Mouse (Mus musculus) ES-Bruce4 (cell line): ENCODE measurements at regions not wholly inside any gene's neighbourhood (a gene's known extent, or its start where the extent isn't known, plus 50 kb on each side); places are given as distances from the start of the nearest gene placed in this dataset.

ENCODE experiments used
- H3K27ac ChIP-seq: 2 replicates; pipeline ENCODE4 v1.5.1; 2012; ENCODE audit warnings: low read length, inconsistent platforms; ENCODE audit not compliant: insufficient read depth
- H3K27me3 ChIP-seq: 2 replicates; pipeline ENCODE4 v1.6.1; 2012; ENCODE audit warnings: mild to moderate bottlenecking, low read length, inconsistent platforms; ENCODE audit not compliant: control insufficient read depth, poor library complexity, insufficient read depth, severe bottlenecking
- H3K36me3 ChIP-seq: 2 replicates; pipeline ENCODE4 v1.6.1; 2012; ENCODE audit warnings: inconsistent platforms, mild to moderate bottlenecking, low read length, moderate library complexity; ENCODE audit not compliant: control insufficient read depth, poor library complexity, insufficient read depth, severe bottlenecking
- H3K4me1 ChIP-seq: one replicate; pipeline ENCODE4 v1.8.1; 2011; ENCODE audit warnings: low read length; ENCODE audit not compliant: control insufficient read depth, insufficient read depth
- H3K4me3 ChIP-seq: 2 replicates; pipeline ENCODE4 v1.5.1; 2011; ENCODE audit warnings: low read depth, mild to moderate bottlenecking, low read length
- H3K9ac ChIP-seq: 2 replicates; pipeline ENCODE4 v1.6.1; 2012; ENCODE audit warnings: low read depth, mild to moderate bottlenecking, inconsistent platforms; ENCODE audit not compliant: poor library complexity, severe bottlenecking
- H3K9me3 ChIP-seq: replicated peaks from 2 replicates; pipeline ENCODE4 v1.6.1; 2012; ENCODE audit warnings: mild to moderate bottlenecking, low read length, inconsistent platforms; ENCODE audit not compliant: control insufficient read depth, poor library complexity, insufficient read depth, severe bottlenecking
- CTCF ChIP-seq: IDR thresholded peaks from one replicate; pipeline ENCODE4 v1.8.1; 2011; ENCODE audit warnings: low read depth, low read length
- EP300 ChIP-seq: IDR thresholded peaks from 2 replicates; pipeline ENCODE4 v1.6.1; 2011; ENCODE audit warnings: low read depth, low read length; ENCODE audit not compliant: insufficient read depth
- POLR2A ChIP-seq: IDR thresholded peaks from one replicate; pipeline ENCODE4 v1.8.1; 2011; ENCODE audit warnings: low read length; ENCODE audit not compliant: insufficient read depth

DNA sequence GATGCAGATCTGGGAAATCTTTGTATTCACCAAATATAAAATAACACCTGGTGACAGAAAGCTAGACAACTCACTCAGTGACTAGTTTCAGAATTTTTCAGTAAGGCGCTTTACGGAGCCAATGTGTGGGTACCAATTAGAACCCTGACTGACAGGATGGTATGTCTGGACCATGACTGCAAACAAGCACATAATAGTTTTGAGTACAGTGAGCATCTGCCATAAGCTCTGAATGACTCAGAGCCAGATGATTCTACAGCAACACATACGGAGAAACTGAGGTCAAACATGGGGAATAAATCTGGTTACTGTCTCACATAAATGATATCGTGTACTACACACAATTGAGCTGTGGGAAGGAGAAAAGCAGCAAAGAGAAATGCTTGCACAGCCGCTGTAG, 339.9 kb upstream of the Slc24a5 start:
- Histone ChIP-seq H3K36me3 (no peaks in the 10 kb centered on the region), H3K9ac (no peak overlapping the region), H3K27me3 (no peaks in the 10 kb centered on the region), H3K27ac (no peak overlapping the region), H3K4me1 (no peaks in the 10 kb centered on the region), H3K4me3 (no peak overlapping the region), H3K9me3 (no peaks in the 10 kb centered on the region)
- TF ChIP-seq EP300 (no peak), CTCF (no peak), POLR2A (no peak)

- Histone ChIP-seq H3K27ac (no peak overlapping the region), H3K4me1 (no peaks in the 10 kb centered on the region), H3K36me3 (no peaks in the 10 kb centered on the region), H3K27me3 (no peaks in the 10 kb centered on the region), H3K4me3 (no peak overlapping the region), H3K9ac (no peak overlapping the region), H3K9me3 (no peaks in the 10 kb centered on the region)
- TF ChIP-seq CTCF (no peak), EP300 (no peak), POLR2A (no peak)
These were observed 335.3 kb upstream of the Slc24a5 start for GRCm38 (mm10) chr2:124732593-124732992.

GRCm38 (mm10) chr2:124740848-124741247, 327.1 kb upstream of the Slc24a5 start:
- H3K27ac ChIP-seq = no peak overlapping the region
- H3K4me3 ChIP-seq = no peak overlapping the region
- no peaks in the 10 kb centered on the region for H3K9me3 ChIP-seq
- H3K36me3 ChIP-seq = no peaks in the 10 kb centered on the region
- H3K27me3 ChIP-seq = no peaks in the 10 kb centered on the region
- TF ChIP-seq EP300 = no peak
- TF ChIP-seq POLR2A = no peak
- TF ChIP-seq CTCF = no peak
- no peaks in the 10 kb centered on the region for H3K4me1 ChIP-seq
- no peak overlapping the region for H3K9ac ChIP-seq

- Histone ChIP-seq H3K9me3 (no peaks in the 10 kb centered on the region), H3K27me3 (no peaks in the 10 kb centered on the region), H3K9ac (no peak overlapping the region)
These were observed 325.0 kb upstream of the Slc24a5 start for GRCm38 (mm10) chr2:124742964-124743363.

DNA sequence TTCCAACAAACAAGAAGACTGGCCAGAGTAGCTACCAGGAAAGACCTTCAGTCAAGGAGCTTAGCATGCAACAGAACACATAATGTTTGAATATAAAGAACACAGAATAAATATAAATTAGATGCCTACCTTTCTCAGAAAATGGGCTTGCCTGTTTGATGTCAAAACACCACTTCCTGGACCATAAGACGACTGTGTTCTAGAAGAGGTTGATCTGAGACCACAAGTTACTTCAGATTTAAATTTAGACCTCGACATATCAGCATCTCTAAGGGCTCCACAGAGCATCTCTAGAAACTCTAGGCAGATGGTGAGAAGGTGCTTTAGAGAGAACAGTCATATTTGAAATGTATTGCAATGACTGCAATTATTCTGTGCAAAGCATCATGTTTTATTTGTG, 322.9 kb upstream of the Slc24a5 start:
- H3K27me3 ChIP-seq = no peaks in the 10 kb centered on the region

More at GRCm38 (mm10) chr2:124742964-124743363, 325.0 kb upstream of the Slc24a5 start:
- TF ChIP-seq EP300 = no peak
- no peak for TF ChIP-seq CTCF
- no peak for TF ChIP-seq POLR2A
- no peaks in the 10 kb centered on the region for H3K36me3 ChIP-seq
- H3K4me3 ChIP-seq = no peak overlapping the region
- no peaks in the 10 kb centered on the region for H3K4me1 ChIP-seq
- H3K27ac ChIP-seq = no peak overlapping the region

GRCm38 (mm10) chr2:124747119-124747518, 320.8 kb upstream of the Slc24a5 start:
- Histone ChIP-seq H3K4me3 (no peak overlapping the region), H3K27ac (no peak overlapping the region), H3K9me3 (no peaks in the 10 kb centered on the region), H3K9ac (no peak overlapping the region), H3K27me3 (no peaks in the 10 kb centered on the region), H3K36me3 (no peaks in the 10 kb centered on the region), H3K4me1 (no peaks in the 10 kb centered on the region)
- TF ChIP-seq CTCF = no peak
- no peak for TF ChIP-seq EP300
- TF ChIP-seq POLR2A = no peak

More for the DNA sequence above, 322.9 kb upstream of the Slc24a5 start:
- H3K9ac ChIP-seq = no peak overlapping the region
- H3K36me3 ChIP-seq = no peaks in the 10 kb centered on the region
- H3K4me1 ChIP-seq = no peaks in the 10 kb centered on the region
- H3K4me3 ChIP-seq = no peak overlapping the region
- H3K9me3 ChIP-seq = no peaks in the 10 kb centered on the region
- TF ChIP-seq POLR2A (no peak), EP300 (no peak), CTCF (no peak)
- H3K27ac ChIP-seq = no peak overlapping the region
